Mouse (Mus musculus): Measurements from ENCODE around the gene Gtdc1. TPM values are rescaled to one million over a fixed set of nuclear protein-coding genes. Genes with fewer than 3 reads are reported as not detected.

Gene Gtdc1
- polyA plus RNA-seq (2014; fragmentation: Illumina TruSeq; extraction: RNeasy Lipid Tissue Mini Kit (QIAGEN cat#74804); ENCODE audit: low read depth, low replicate concordance), result 14.5 TPM

GRCm38 (mm10) chr2:44927482-44927811, at the start of gene Gtdc1:
Gene Gtdc1 (minus strand): TSS chr2:44927657.

Other genes starting within 250 kb of the Gtdc1 start
- gene Zeb2, start 189.7 kb upstream of the Gtdc1 start, polyA plus RNA-seq (2014; fragmentation: Illumina TruSeq; extraction: RNeasy Lipid Tissue Mini Kit (QIAGEN cat#74804); ENCODE audit: low read depth, low replicate concordance), result 29.9 TPM